Mouse (Mus musculus) MEL (cell line): ENCODE results near the gene Gm45716. TPM values are rescaled to one million over a fixed set of nuclear protein-coding genes. Genes with fewer than 3 reads are reported as not detected.

ENCODE experiments used
- DNase-seq: peaks from one replicate; pipeline ENCODE4 v3.0.0; 2011; ENCODE audit warnings: low read depth, low spot score
- H3K27ac ChIP-seq: 2 replicates; pipeline ENCODE4 v1.5.1; 2012; ENCODE audit warnings: low read depth, mild to moderate bottlenecking, control low read depth, low read length, moderate library complexity; ENCODE audit not compliant: control insufficient read depth
- H3K27me3 ChIP-seq, 2 experiments: fragments of 150-350 bp in 1 of 2; sonication (generic) in 1 of 2; 2 replicates each; pipeline ENCODE4 v1.6.1; 2012; ENCODE audit warnings: low read length in 2 of 2, mild to moderate bottlenecking in 2 of 2, improper control_type of control experiment in 1 of 2, moderate library complexity in 1 of 2; ENCODE audit not compliant: insufficient read depth in 2 of 2, control insufficient read depth in 1 of 2
- H3K36me3 ChIP-seq, 2 experiments: 2 replicates each; pipeline ENCODE4 v1.6.1; 2012 to 2014; ENCODE audit warnings: low read length in 2 of 2, improper control_type of control experiment in 1 of 2, inconsistent platforms in 1 of 2, mild to moderate bottlenecking in 1 of 2; ENCODE audit not compliant: insufficient read depth in 2 of 2, control insufficient read depth in 1 of 2
- H3K4me1 ChIP-seq, 2 experiments: fragments of 150-350 bp in 1 of 2; sonication (generic) in 1 of 2; 2 replicates each; pipeline ENCODE4 v1.6.1; 2012; ENCODE audit warnings: low read length in 2 of 2, improper control_type of control experiment in 1 of 2, mild to moderate bottlenecking in 1 of 2; ENCODE audit not compliant: insufficient read depth in 2 of 2, control insufficient read depth in 1 of 2
- H3K4me3 ChIP-seq, 2 experiments: fragments of 150-350 bp in 1 of 2; sonication (generic) in 1 of 2; 2 replicates each; pipeline ENCODE4 v1.5.1; 2012; ENCODE audit warnings: low read depth in 2 of 2, low read length in 2 of 2, mild to moderate bottlenecking in 2 of 2, moderate library complexity in 2 of 2, control low read depth in 1 of 2, improper control_type of control experiment in 1 of 2; ENCODE audit not compliant: control insufficient read depth in 1 of 2, insufficient read depth in 1 of 2
- H3K79me2 ChIP-seq: 2 replicates; pipeline ENCODE4 v1.6.1; 2012; ENCODE audit warnings: mild to moderate bottlenecking, low read length, moderate library complexity; ENCODE audit not compliant: control insufficient read depth, poor library complexity, insufficient read depth
- H3K9ac ChIP-seq: 2 replicates; pipeline ENCODE4 v1.6.1; 2012; ENCODE audit warnings: low read depth, mild to moderate bottlenecking, control low read depth, low read length, moderate library complexity; ENCODE audit not compliant: control insufficient read depth, poor library complexity, severe bottlenecking
- H3K9me3 ChIP-seq: fragments of 150-350 bp; sonication (generic); replicated peaks from 2 replicates; pipeline ENCODE4 v1.6.1; 2012; ENCODE audit warnings: mild to moderate bottlenecking, low read length, improper control_type of control experiment, moderate library complexity; ENCODE audit not compliant: insufficient read depth
- BHLHE40 ChIP-seq: IDR thresholded peaks from 2 replicates; pipeline ENCODE4 v1.6.1; 2012; ENCODE audit warnings: low read depth, mild to moderate bottlenecking, inconsistent platforms, low read length, improper control_type of control experiment, borderline replicate concordance
- CHD1 ChIP-seq: IDR thresholded peaks from 2 replicates; pipeline ENCODE4 v1.6.1; 2012; ENCODE audit warnings: low read depth, mild to moderate bottlenecking, inconsistent platforms, low read length, improper control_type of control experiment
- CHD2 ChIP-seq: IDR thresholded peaks from 2 replicates; pipeline ENCODE4 v1.6.1; 2011; ENCODE audit warnings: low read length, improper control_type of control experiment
- CTCF ChIP-seq, 3 experiments: IDR thresholded peaks in 2 of 3; conservative IDR thresholded peaks in 1 of 3; 2 replicates each; pipeline ENCODE4 v1.5.1; 2011 to 2012; ENCODE audit warnings: low read length in 3 of 3, low read depth in 2 of 3, mild to moderate bottlenecking in 2 of 3, improper control_type of control experiment in 1 of 3, inconsistent platforms in 1 of 3, mixed read lengths in 1 of 3, moderate library complexity in 1 of 3; ENCODE audit not compliant: control insufficient read depth in 1 of 3, insufficient read depth in 1 of 3, poor library complexity in 1 of 3, severe bottlenecking in 1 of 3
- E2F4 ChIP-seq: IDR thresholded peaks from 2 replicates; pipeline ENCODE4 v1.6.1; 2011; ENCODE audit warnings: low read depth, low read length, improper control_type of control experiment, borderline replicate concordance
- ELF1 ChIP-seq: IDR thresholded peaks from 2 replicates; pipeline ENCODE4 v1.6.1; 2014; ENCODE audit warnings: low read depth, mild to moderate bottlenecking, inconsistent platforms, low read length, improper control_type of control experiment, moderate library complexity
- EP300 ChIP-seq, 2 experiments: IDR thresholded peaks; 2 replicates each; pipeline ENCODE4 v1.6.1; 2011; ENCODE audit warnings: improper control_type of control experiment in 2 of 2, low read length in 2 of 2, low read depth in 1 of 2, mild to moderate bottlenecking in 1 of 2
- ETS1 ChIP-seq: IDR thresholded peaks from 2 replicates; pipeline ENCODE4 v1.6.1; 2012; ENCODE audit warnings: low read depth, mild to moderate bottlenecking, inconsistent platforms, low read length, improper control_type of control experiment, moderate library complexity
- GABPA ChIP-seq: IDR thresholded peaks from 2 replicates; pipeline ENCODE4 v1.6.1; 2012; ENCODE audit warnings: low read depth, mild to moderate bottlenecking, inconsistent platforms, low read length, improper control_type of control experiment, moderate library complexity
- GATA1 ChIP-seq: IDR thresholded peaks from 2 replicates; pipeline ENCODE4 v1.6.1; 2011; ENCODE audit warnings: low read depth, low read length, improper control_type of control experiment
- HCFC1 ChIP-seq: IDR thresholded peaks from 2 replicates; pipeline ENCODE4 v1.6.1; 2012; ENCODE audit warnings: low read depth, mild to moderate bottlenecking, inconsistent platforms, low read length, improper control_type of control experiment, moderate library complexity
- JUND ChIP-seq: IDR thresholded peaks from 2 replicates; pipeline ENCODE4 v1.6.1; 2011; ENCODE audit warnings: low read depth, mild to moderate bottlenecking, improper control_type of control experiment, low read length
- MAX ChIP-seq: IDR thresholded peaks from 2 replicates; pipeline ENCODE4 v1.6.1; 2011; ENCODE audit warnings: low read length, improper control_type of control experiment
- MAZ ChIP-seq: IDR thresholded peaks from 2 replicates; pipeline ENCODE4 v1.6.1; 2012; ENCODE audit warnings: low read depth, mild to moderate bottlenecking, inconsistent platforms, low read length, improper control_type of control experiment
- MEF2A ChIP-seq: IDR thresholded peaks from 2 replicates; pipeline ENCODE4 v1.6.1; 2014; ENCODE audit warnings: low read depth, mild to moderate bottlenecking, inconsistent platforms, low read length, improper control_type of control experiment; ENCODE audit not compliant: poor library complexity, insufficient replicate concordance, severe bottlenecking; ENCODE audit errors: extremely low read depth
- NELFE ChIP-seq: IDR thresholded peaks from 2 replicates; pipeline ENCODE4 v1.6.1; 2011; ENCODE audit warnings: low read depth, low read length, improper control_type of control experiment
- POLR2A ChIP-seq, 2 experiments: IDR thresholded peaks; 2 replicates each; pipeline ENCODE4 v1.6.1; 2011 to 2012; ENCODE audit warnings: low read length in 2 of 2, mild to moderate bottlenecking in 2 of 2, control low read depth in 1 of 2, improper control_type of control experiment in 1 of 2, low read depth in 1 of 2, moderate library complexity in 1 of 2; ENCODE audit not compliant: control insufficient read depth in 1 of 2, insufficient read depth in 1 of 2, poor library complexity in 1 of 2
- POLR2AphosphoS2 ChIP-seq: IDR thresholded peaks from 2 replicates; pipeline ENCODE4 v1.6.1; 2011; ENCODE audit warnings: low read length, improper control_type of control experiment
- POLR2AphosphoS5 ChIP-seq: IDR thresholded peaks from 2 replicates; pipeline ENCODE4 v1.6.1; 2012; ENCODE audit warnings: low read depth, borderline replicate concordance, mild to moderate bottlenecking, inconsistent platforms, low read length, moderate library complexity, mixed read lengths
- RAD21 ChIP-seq: IDR thresholded peaks from 2 replicates; pipeline ENCODE4 v1.6.1; 2011; ENCODE audit warnings: mild to moderate bottlenecking, low read depth, low read length, improper control_type of control experiment
- SMC3 ChIP-seq: IDR thresholded peaks from 2 replicates; pipeline ENCODE4 v1.6.1; 2011; ENCODE audit warnings: low read depth, low read length, improper control_type of control experiment
- TAL1 ChIP-seq: IDR thresholded peaks from 2 replicates; pipeline ENCODE4 v1.6.1; 2012; ENCODE audit warnings: mild to moderate bottlenecking, inconsistent platforms, low read length, moderate library complexity, mixed read lengths
- TBP ChIP-seq: IDR thresholded peaks from 2 replicates; pipeline ENCODE4 v1.8.0; 2011; ENCODE audit warnings: low read depth, low read length, improper control_type of control experiment
- TCF12 ChIP-seq: IDR thresholded peaks from 2 replicates; pipeline ENCODE4 v1.6.1; 2014; ENCODE audit warnings: low read depth, mild to moderate bottlenecking, inconsistent platforms, low read length, improper control_type of control experiment, moderate library complexity
- USF1 ChIP-seq: IDR thresholded peaks from 2 replicates; pipeline ENCODE4 v1.6.1; 2014; ENCODE audit warnings: low read depth, mild to moderate bottlenecking, inconsistent platforms, low read length, improper control_type of control experiment, moderate library complexity
- USF2 ChIP-seq, 2 experiments: IDR thresholded peaks; 2 replicates each; pipeline ENCODE4 v1.6.1; 2011 to 2012; ENCODE audit warnings: improper control_type of control experiment in 2 of 2, low read length in 2 of 2, borderline replicate concordance in 1 of 2, inconsistent platforms in 1 of 2, low read depth in 1 of 2, mild to moderate bottlenecking in 1 of 2; ENCODE audit not compliant: insufficient read depth in 1 of 2
- ZC3H11A ChIP-seq: IDR thresholded peaks from 2 replicates; pipeline ENCODE4 v1.6.1; 2012; ENCODE audit warnings: low read depth, mild to moderate bottlenecking, inconsistent platforms, low read length, improper control_type of control experiment
- ZKSCAN1 ChIP-seq: IDR thresholded peaks from 2 replicates; pipeline ENCODE4 v1.6.1; 2012; ENCODE audit warnings: low read depth, mild to moderate bottlenecking, inconsistent platforms, low read length, improper control_type of control experiment, moderate library complexity
- ZMIZ1 ChIP-seq: IDR thresholded peaks from 2 replicates; pipeline ENCODE4 v1.6.1; 2012; ENCODE audit warnings: low read depth, mild to moderate bottlenecking, inconsistent platforms, low read length, improper control_type of control experiment, moderate library complexity
- ZNF384 ChIP-seq: IDR thresholded peaks from 2 replicates; pipeline ENCODE4 v1.6.1; 2012; ENCODE audit warnings: low read depth, mild to moderate bottlenecking, inconsistent platforms, low read length, improper control_type of control experiment
- polyA plus RNA-seq, 2 experiments: library from polyadenylated mRNA; stranded (reverse) in 1 of 2; unstranded in 1 of 2; fragments of >175 nt in 1 of 2; fragments of >200 nt in 1 of 2; gene quantifications; 2 replicates each; pipeline versions ENCODE4 v1.2.1 to v1.2.4; 2012; ENCODE audit warnings: low replicate concordance in 2 of 2, low read depth in 1 of 2; ENCODE audit not compliant: insufficient read length in 2 of 2, insufficient read depth in 1 of 2, missing spikeins in 1 of 2
- total RNA-seq: library from RNA; depleted of rRNA; stranded (reverse); fragments of 300-350 nt; gene quantifications from 2 replicates; pipeline ENCODE4 v1.2.3, GENCODE M21; 2012

Gm45716 gene
- total and polyA plus RNA-seq, 3 experiments, result 2.9 to 4.1 TPM; not detected in 1

- H3K27ac ChIP-seq, result peak overlapping the region; percentile 87
- H3K9ac ChIP-seq, result peak overlapping the region; percentile 23; the same call in 1 of the 2 replicates
- peaks cover 19 to 37% of the 10 kb centered on the region in 2 experiments for H3K4me1 ChIP-seq
- no peaks in the 10 kb centered on the region for H3K79me2 ChIP-seq
- peaks cover 0 to 33% of the 10 kb centered on the region in 2 experiments; a peak in 2 of 4 replicates for H3K36me3 ChIP-seq
- DNase-seq, result peak; percentile 51
- H3K4me3 ChIP-seq, result 0 out of 4 replicates have a peak overlapping the region, but pooled peaks of 1 of the 2 experiments have one; percentile 4
- no peaks in the 10 kb centered on the region for H3K9me3 ChIP-seq
- TF ChIP-seq ZNF384 (peak; percentile 2; the same call in 1 of the 2 replicates), TAL1 (no peak), ZKSCAN1 (no peak), GATA1 (no peak), USF2 (IDR thresholded peaks at IDR 0.05; ENCODE audit: borderline replicate concordance in 1 of 2, insufficient read depth in 1 of 2, low read depth in 1 of 2, low read length in 2 of 2) (no peak), CHD1 (no peak), BHLHE40 (no peak), POLR2AphosphoS5 (no peak), SMC3 (no peak), RAD21 (no peak), TCF12 (no peak), MEF2A (0 out of 2 replicates have a peak, but pooled peaks have one; percentile 9), ZC3H11A (no peak)
- H3K27me3 ChIP-seq, result no peaks in the 10 kb centered on the region
Measured at GRCm38 (mm10) chr11:90283601-90284000, 96.1 kb downstream of the Gm45716 start.

GRCm38 (mm10) chr11:90284079-90284478 is 96.6 kb downstream of the Gm45716 start:
- DNase-seq, result peak; percentile 64
- no peak overlapping the region; the same call in 1 of the 2 replicates for H3K27ac ChIP-seq
- no peak overlapping the region for H3K9ac ChIP-seq
- H3K27me3 ChIP-seq, result no peaks in the 10 kb centered on the region
- H3K4me1 ChIP-seq, result peaks cover 19 to 37% of the 10 kb centered on the region in 2 experiments
- H3K9me3 ChIP-seq, result no peaks in the 10 kb centered on the region
- no peaks in the 10 kb centered on the region for H3K79me2 ChIP-seq
- no peak overlapping the region for H3K4me3 ChIP-seq
- peaks cover 0 to 33% of the 10 kb centered on the region in 2 experiments; a peak in 2 of 4 replicates for H3K36me3 ChIP-seq
- peak; percentile 81 to 82 for TF ChIP-seq EP300 (IDR thresholded peaks at IDR 0.05; ENCODE audit: low read depth in 1 of 2, low read length in 2 of 2)
- no peak for TF ChIP-seq POLR2A (IDR thresholded peaks at IDR 0.05; ENCODE audit: control insufficient read depth in 1 of 2, insufficient read depth in 1 of 2, low read depth in 1 of 2, low read length in 2 of 2, poor library complexity in 1 of 2)
- no peak for TF ChIP-seq SMC3
- no peak for TF ChIP-seq HCFC1
- no peak for TF ChIP-seq GABPA
- TF ChIP-seq TAL1, result peak; percentile 44; the same call in 1 of the 2 replicates
- TF ChIP-seq MAZ, result no peak
- TF ChIP-seq USF2 (IDR thresholded peaks at IDR 0.05; ENCODE audit: borderline replicate concordance in 1 of 2, insufficient read depth in 1 of 2, low read depth in 1 of 2, low read length in 2 of 2), result no peak
- TF ChIP-seq POLR2AphosphoS5, result no peak
- TF ChIP-seq CHD2, result no peak
- TF ChIP-seq TCF12, result peak; percentile 89
- no peak for TF ChIP-seq JUND
- TF ChIP-seq ZMIZ1, result no peak
- no peak for TF ChIP-seq MAX
- no peak for TF ChIP-seq ELF1
- no peak for TF ChIP-seq BHLHE40
- TF ChIP-seq ZC3H11A, result no peak
- no peak for TF ChIP-seq CTCF (IDR thresholded peaks at IDR 0.05 in 2 of 3, conservative IDR thresholded peaks at IDR 0.05 in 1 of 3; ENCODE audit: control insufficient read depth in 1 of 3, insufficient read depth in 1 of 3, low read depth in 2 of 3, low read length in 3 of 3, poor library complexity in 1 of 3, severe bottlenecking in 1 of 3)
- TF ChIP-seq POLR2AphosphoS2, result no peak
- no peak for TF ChIP-seq USF1
- no peak for TF ChIP-seq MEF2A
- TF ChIP-seq NELFE, result no peak
- TF ChIP-seq E2F4, result no peak
- peak; percentile 66 for TF ChIP-seq ETS1
- no peak for TF ChIP-seq TBP
